Mouse (Mus musculus): ENCODE results near the gene Cipc. TPM values are rescaled to one million over a fixed set of nuclear protein-coding genes. Genes with fewer than 3 reads are reported as not detected.

The Cipc gene
- total and polyA plus RNA-seq, 3 experiments = 34.1 to 45.1 (median 43.8) TPM

DNA sequence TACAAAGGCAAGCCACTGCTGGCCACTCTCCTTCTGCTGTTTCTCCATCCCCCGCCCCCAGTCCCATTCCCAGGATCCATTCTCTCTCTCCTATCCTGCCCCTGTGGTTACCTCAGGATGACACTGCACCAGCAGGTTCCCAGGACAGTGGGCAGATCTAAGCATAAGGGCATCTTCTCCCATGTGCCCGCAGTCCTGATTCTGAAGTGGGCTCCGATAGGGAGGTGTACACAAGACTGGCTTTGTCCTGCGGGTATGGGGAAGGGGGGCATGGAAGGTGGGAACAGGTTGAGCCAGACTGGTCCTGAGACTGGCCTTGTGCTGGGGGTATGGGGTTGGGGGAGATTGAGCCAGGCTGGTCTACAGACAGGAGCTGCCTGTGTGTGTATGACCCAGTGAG, 57.8 kb downstream of the Cipc start:
- Histone ChIP-seq H3K79me2 (replicated peaks; ENCODE audit: control insufficient read depth, insufficient read depth, low read length) (no peaks in the 10 kb centered on the region), H3K4me3 (no peak overlapping the region), H3K4me1 (ENCODE audit: control insufficient read depth, insufficient read depth, low read length) (no peaks in the 10 kb centered on the region), H3K27ac (no peak overlapping the region), H3K9ac (ENCODE audit: low read depth, low read length) (no peak overlapping the region), H3K27me3 (ENCODE audit: control insufficient read depth, insufficient read depth, low read length) (no peaks in the 10 kb centered on the region), H3K36me3 (ENCODE audit: control insufficient read depth, insufficient read depth, low read length) (no peaks in the 10 kb centered on the region)
- WGBS = 85% methylated on average over 4 of the region's 4 CpGs
- DNase-seq = no peak
- intact Hi-C loops (cut with DNase I) = loop anchor here (5.0 kb wide), 1 partner anchor 48 kb away; no protein-coding TSS in a partner anchor
- TF ChIP-seq EP300 (IDR thresholded peaks at IDR 0.05; ENCODE audit: insufficient read depth, low read depth, low read length) (no peak), POLR2A (IDR thresholded peaks at IDR 0.05; ENCODE audit: insufficient read depth, low read depth, low read length) (no peak), CTCF (IDR thresholded peaks at IDR 0.05) (no peak)

Other genes starting within 250 kb of the Cipc start
- 1 to 10 TPM; 2.7 to 3.5 TPM for gene Angel1, start 220.6 kb upstream of the Cipc start, total RNA-seq (2021)
- gene Angel1, start 220.6 kb upstream of the Cipc start, polyA plus RNA-seq (2012; rRNA removed) = 6.1 and 7.4 TPM in 2 replicates
- gene Lrrc74a, start 212.7 kb upstream of the Cipc start, total RNA-seq (2021) = not detected
- gene Lrrc74a, start 212.7 kb upstream of the Cipc start, polyA plus RNA-seq (2012; rRNA removed) = not detected in 2 replicates
- 10 to 100 TPM; 32.6 to 36.9 TPM for gene Irf2bpl, start 62.2 kb upstream of the Cipc start, total RNA-seq (2021)
- 15.6 and 20.1 TPM in 2 replicates for gene Irf2bpl, start 62.2 kb upstream of the Cipc start, polyA plus RNA-seq (2012; rRNA removed)
- not detected for gene Zdhhc22, start 43.4 kb downstream of the Cipc start, total RNA-seq (2021)
- gene Zdhhc22, start 43.4 kb downstream of the Cipc start, polyA plus RNA-seq (2012; rRNA removed) = not detected in 2 replicates
- under 1 TPM; 0.08 to 0.09 TPM for gene Tmem63c, start 74.3 kb downstream of the Cipc start, total RNA-seq (2021)
- 0.14 and 0.38 TPM in 2 replicates for gene Tmem63c, start 74.3 kb downstream of the Cipc start, polyA plus RNA-seq (2012; rRNA removed)
- not detected for gene Ngb, start 155.5 kb downstream of the Cipc start, total RNA-seq (2021)
- gene Ngb, start 155.5 kb downstream of the Cipc start, polyA plus RNA-seq (2012; rRNA removed) = 0.14 and 0.26 TPM in 2 replicates
- gene Gstz1, start 200.1 kb downstream of the Cipc start, total RNA-seq (2021) = 10 to 100 TPM; 43.1 to 46.0 TPM
- 66.7 and 89.0 TPM in 2 replicates for gene Gstz1, start 200.1 kb downstream of the Cipc start, polyA plus RNA-seq (2012; rRNA removed)
- 1 to 10 TPM; 9.4 to 9.7 TPM for gene Pomt2, start 200.9 kb downstream of the Cipc start, total RNA-seq (2021)
- gene Pomt2, start 200.9 kb downstream of the Cipc start, polyA plus RNA-seq (2012; rRNA removed) = 9.8 and 18.9 TPM in 2 replicates

Measured in heart, adult 2 months (tissue).